Mouse (Mus musculus): ENCODE measurements at regions not wholly inside any gene's neighbourhood (a gene's known extent, or its start where the extent isn't known, plus 50 kb on each side); places are given as distances from the start of the nearest gene placed in this dataset.

GRCm38 (mm10) chr10:99482009-99482408 lies 219.0 kb downstream of the Dusp6 start:
- no peak overlapping the region for H3K4me2 ChIP-seq
- H3K27ac ChIP-seq (ENCODE audit: low read depth, low read length), result no peak overlapping the region
- H3K9ac ChIP-seq (ENCODE audit: low read depth, low read length), result no peak overlapping the region
- ATAC-seq (replicated peaks; ENCODE audit: low FRiP score) (no peak), DNase-seq (ENCODE audit: low spot score) (no peak)
- no peaks in the 10 kb centered on the region for H3K4me1 ChIP-seq (replicated peaks; ENCODE audit: control insufficient read depth, insufficient read depth, low read length)
- WGBS, result 80% methylated on average over 3 of the region's 3 CpGs
- no peak overlapping the region for H3K4me3 ChIP-seq (ENCODE audit: low read depth, low read length)
- no peaks in the 10 kb centered on the region for H3K9me3 ChIP-seq (ENCODE audit: control insufficient read depth, low read length)
- no peaks in the 10 kb centered on the region for H3K27me3 ChIP-seq (replicated peaks; ENCODE audit: control insufficient read depth, insufficient read depth, low read length)
- H3K36me3 ChIP-seq (ENCODE audit: control insufficient read depth, insufficient read depth, low read length), result no peaks in the 10 kb centered on the region

GRCm38 (mm10) chr10:99488195-99489080 lies 225.4 kb downstream of the Dusp6 start:
- H3K4me3 ChIP-seq (ENCODE audit: low read depth, low read length), result no peak overlapping the region
- 86% methylated on average over 16 of the region's 16 CpGs for WGBS
- no peak overlapping the region for H3K27ac ChIP-seq (ENCODE audit: low read depth, low read length)
- no peak overlapping the region for H3K4me2 ChIP-seq
- H3K9me3 ChIP-seq (ENCODE audit: control insufficient read depth, low read length), result no peaks in the 10 kb centered on the region
- no peak for DNase-seq (ENCODE audit: low spot score)
- no peak for ATAC-seq (replicated peaks; ENCODE audit: low FRiP score)
- H3K36me3 ChIP-seq (ENCODE audit: control insufficient read depth, insufficient read depth, low read length), result no peaks in the 10 kb centered on the region
- H3K27me3 ChIP-seq (replicated peaks; ENCODE audit: control insufficient read depth, insufficient read depth, low read length), result no peaks in the 10 kb centered on the region
- no peaks in the 10 kb centered on the region for H3K4me1 ChIP-seq (replicated peaks; ENCODE audit: control insufficient read depth, insufficient read depth, low read length)
- H3K9ac ChIP-seq (ENCODE audit: low read depth, low read length), result no peak overlapping the region

DNA sequence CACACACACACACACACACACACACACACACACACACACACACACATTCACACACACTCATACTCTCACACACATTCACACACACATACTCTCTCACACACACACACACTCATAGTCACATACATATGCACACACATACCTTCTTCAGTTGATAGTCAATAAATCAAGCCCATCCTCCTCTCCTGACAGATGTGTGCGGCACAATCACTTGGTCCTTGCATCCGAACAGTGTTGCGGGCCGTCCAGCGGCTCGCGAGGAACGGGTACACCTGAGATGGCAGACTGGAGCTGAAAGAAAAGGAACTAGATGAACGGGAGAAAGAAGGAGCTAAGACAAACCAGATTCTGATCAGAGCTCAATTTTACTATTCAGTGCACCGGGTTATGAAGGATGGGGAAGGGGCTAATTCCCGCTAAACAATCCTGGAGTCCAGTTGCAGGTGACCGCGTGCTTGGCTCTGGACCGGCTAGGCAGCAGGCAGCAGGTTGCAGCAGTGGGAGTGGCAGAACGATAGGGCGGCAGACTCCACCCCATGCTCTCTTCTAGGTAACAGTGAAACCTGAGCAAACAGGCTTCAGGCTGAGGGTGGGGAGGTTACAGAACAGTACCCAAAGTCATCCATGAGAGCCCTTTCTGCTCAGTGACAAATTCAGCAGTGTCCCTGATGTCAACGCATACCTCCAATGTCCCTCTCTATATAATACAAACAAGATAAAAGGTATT lies 247.8 kb downstream of the Csl start:
- 78% methylated on average over 17 of the region's 17 CpGs for WGBS
- Histone ChIP-seq H3K9me3 (ENCODE audit: control insufficient read depth, low read length) (no peaks in the 10 kb centered on the region), H3K4me3 (ENCODE audit: low read depth, low read length) (no peak overlapping the region), H3K4me1 (replicated peaks; ENCODE audit: control insufficient read depth, insufficient read depth, low read length) (no peaks in the 10 kb centered on the region), H3K9ac (ENCODE audit: low read depth, low read length) (no peak overlapping the region), H3K4me2 (no peak overlapping the region), H3K27me3 (replicated peaks; ENCODE audit: control insufficient read depth, insufficient read depth, low read length) (no peaks in the 10 kb centered on the region), H3K36me3 (ENCODE audit: control insufficient read depth, insufficient read depth, low read length) (no peaks in the 10 kb centered on the region), H3K27ac (ENCODE audit: low read depth, low read length) (no peak overlapping the region)
- no peak for DNase-seq (ENCODE audit: low spot score)
- ATAC-seq (replicated peaks; ENCODE audit: low FRiP score), result no peak

DNA sequence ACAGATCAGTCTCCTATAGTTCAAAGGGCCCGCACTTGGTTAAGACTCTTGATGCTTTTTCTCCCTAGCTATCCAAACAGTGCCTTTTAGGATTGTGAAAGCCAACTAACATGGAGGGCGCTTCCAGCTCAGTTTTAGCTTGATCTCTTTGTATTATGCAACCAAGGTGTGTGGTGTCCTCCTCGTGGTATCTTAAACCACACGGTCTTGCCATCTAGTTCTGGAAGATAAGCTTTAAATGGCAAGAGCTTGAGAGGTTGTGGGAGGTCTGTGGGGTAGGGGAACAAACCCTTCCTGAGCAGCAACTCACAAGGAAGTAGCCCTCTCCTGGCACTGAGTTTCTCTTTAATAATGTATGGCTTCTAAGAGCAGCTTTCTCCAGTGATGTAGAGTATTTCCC lies 241.5 kb downstream of the Csl start:
- WGBS, result 57% methylated on average over 4 of the region's 4 CpGs
- Histone ChIP-seq H3K36me3 (ENCODE audit: control insufficient read depth, insufficient read depth, low read length) (no peaks in the 10 kb centered on the region), H3K9ac (ENCODE audit: low read depth, low read length) (no peak overlapping the region), H3K27me3 (replicated peaks; ENCODE audit: control insufficient read depth, insufficient read depth, low read length) (no peaks in the 10 kb centered on the region), H3K4me2 (no peak overlapping the region), H3K4me3 (ENCODE audit: low read depth, low read length) (no peak overlapping the region), H3K9me3 (ENCODE audit: control insufficient read depth, low read length) (no peaks in the 10 kb centered on the region), H3K4me1 (replicated peaks; ENCODE audit: control insufficient read depth, insufficient read depth, low read length) (no peaks in the 10 kb centered on the region), H3K27ac (ENCODE audit: low read depth, low read length) (no peak overlapping the region)
- DNase-seq (ENCODE audit: low spot score) (no peak), ATAC-seq (replicated peaks; ENCODE audit: low FRiP score) (no peak)

GRCm38 (mm10) chr10:99519479-99519878 lies 240.0 kb downstream of the Csl start:
- Histone ChIP-seq H3K4me2 (no peak overlapping the region), H3K4me1 (replicated peaks; ENCODE audit: control insufficient read depth, insufficient read depth, low read length) (no peaks in the 10 kb centered on the region), H3K36me3 (ENCODE audit: control insufficient read depth, insufficient read depth, low read length) (no peaks in the 10 kb centered on the region), H3K27ac (ENCODE audit: low read depth, low read length) (no peak overlapping the region), H3K4me3 (ENCODE audit: low read depth, low read length) (no peak overlapping the region), H3K27me3 (replicated peaks; ENCODE audit: control insufficient read depth, insufficient read depth, low read length) (no peaks in the 10 kb centered on the region), H3K9ac (ENCODE audit: low read depth, low read length) (no peak overlapping the region), H3K9me3 (ENCODE audit: control insufficient read depth, low read length) (no peaks in the 10 kb centered on the region)
- no peak for ATAC-seq (replicated peaks; ENCODE audit: low FRiP score)
- WGBS, result 50% methylated on average over 4 of the region's 4 CpGs
- DNase-seq (ENCODE audit: low spot score), result no peak

GRCm38 (mm10) chr10:99523817-99524216 lies 235.6 kb downstream of the Csl start:
- H3K27me3 ChIP-seq (replicated peaks; ENCODE audit: control insufficient read depth, insufficient read depth, low read length), result no peaks in the 10 kb centered on the region
- no peaks in the 10 kb centered on the region for H3K36me3 ChIP-seq (ENCODE audit: control insufficient read depth, insufficient read depth, low read length)
- DNase-seq (ENCODE audit: low spot score) (no peak), ATAC-seq (replicated peaks; ENCODE audit: low FRiP score) (no peak)
- WGBS, result 70% methylated on average over 5 of the region's 5 CpGs
- no peak overlapping the region for H3K9ac ChIP-seq (ENCODE audit: low read depth, low read length)
- no peak overlapping the region for H3K4me2 ChIP-seq
- no peak overlapping the region for H3K27ac ChIP-seq (ENCODE audit: low read depth, low read length)
- no peaks in the 10 kb centered on the region for H3K9me3 ChIP-seq (ENCODE audit: control insufficient read depth, low read length)
- no peak overlapping the region for H3K4me3 ChIP-seq (ENCODE audit: low read depth, low read length)
- H3K4me1 ChIP-seq (replicated peaks; ENCODE audit: control insufficient read depth, insufficient read depth, low read length), result no peaks in the 10 kb centered on the region

GRCm38 (mm10) chr10:99524273-99525212 lies 234.9 kb downstream of the Csl start:
- Histone ChIP-seq H3K9me3 (ENCODE audit: control insufficient read depth, low read length) (no peaks in the 10 kb centered on the region), H3K36me3 (ENCODE audit: control insufficient read depth, insufficient read depth, low read length) (no peaks in the 10 kb centered on the region), H3K27me3 (replicated peaks; ENCODE audit: control insufficient read depth, insufficient read depth, low read length) (no peaks in the 10 kb centered on the region), H3K27ac (ENCODE audit: low read depth, low read length) (no peak overlapping the region; the same call in 1 of the 2 replicates), H3K4me1 (replicated peaks; ENCODE audit: control insufficient read depth, insufficient read depth, low read length) (no peaks in the 10 kb centered on the region), H3K4me2 (no peak overlapping the region), H3K4me3 (ENCODE audit: low read depth, low read length) (no peak overlapping the region), H3K9ac (ENCODE audit: low read depth, low read length) (no peak overlapping the region; the same call in 1 of the 2 replicates)
- peak; percentile 34 for DNase-seq (ENCODE audit: low spot score)
- 42% methylated on average over 20 of the region's 20 CpGs for WGBS
- peak; percentile 31; the same call in 1 of the 2 replicates for ATAC-seq (replicated peaks; ENCODE audit: low FRiP score)

DNA sequence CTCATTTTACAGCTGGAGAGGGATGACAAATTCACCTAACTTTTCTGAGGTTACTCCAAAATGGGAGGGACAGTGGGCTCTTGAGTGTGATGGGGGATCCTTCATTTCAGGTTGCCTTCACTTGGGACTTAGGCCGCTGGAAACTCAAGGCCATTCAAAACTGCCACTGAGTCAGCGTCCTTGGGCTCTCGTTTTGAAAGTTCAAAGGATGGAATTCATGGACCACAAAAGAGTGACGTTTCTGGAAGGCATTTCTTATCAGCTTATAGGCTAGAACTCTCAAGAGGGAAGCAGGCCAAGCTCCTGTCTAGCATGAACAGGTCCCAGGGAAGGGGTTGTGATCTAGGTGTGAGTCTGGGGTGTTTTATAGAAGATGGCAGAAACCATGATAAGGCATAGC lies 233.3 kb downstream of the Csl start:
- Histone ChIP-seq H3K9ac (ENCODE audit: low read depth, low read length) (no peak overlapping the region), H3K4me2 (no peak overlapping the region), H3K27me3 (replicated peaks; ENCODE audit: control insufficient read depth, insufficient read depth, low read length) (no peaks in the 10 kb centered on the region), H3K9me3 (ENCODE audit: control insufficient read depth, low read length) (no peaks in the 10 kb centered on the region), H3K36me3 (ENCODE audit: control insufficient read depth, insufficient read depth, low read length) (no peaks in the 10 kb centered on the region), H3K4me1 (replicated peaks; ENCODE audit: control insufficient read depth, insufficient read depth, low read length) (no peaks in the 10 kb centered on the region), H3K27ac (ENCODE audit: low read depth, low read length) (no peak overlapping the region), H3K4me3 (ENCODE audit: low read depth, low read length) (no peak overlapping the region)
- WGBS, result 76% methylated on average over 4 of the region's 4 CpGs
- no peak for DNase-seq (ENCODE audit: low spot score)
- no peak for ATAC-seq (replicated peaks; ENCODE audit: low FRiP score)

All from liver, embryonic 11.5 days (tissue).